Mouse (Mus musculus) liver, adult 10 weeks (tissue): ENCODE data around the gene Jph3. TPM values are rescaled to one million over a fixed set of nuclear protein-coding genes. Genes with fewer than 3 reads are reported as not detected.

Experiments used
- polyA plus RNA-seq: library from polyadenylated mRNA; stranded (reverse); fragments of 350-450 nt; fragmentation: Illumina TruSeq; extraction: RNeasy Lipid Tissue Mini Kit (QIAGEN cat#74804); gene quantifications from one replicate; pipeline ENCODE4 v1.2.3, GENCODE M21; 2014; ENCODE audit warnings: low read depth, low replicate concordance

Gene Jph3
- not detected for polyA plus RNA-seq

DNA sequence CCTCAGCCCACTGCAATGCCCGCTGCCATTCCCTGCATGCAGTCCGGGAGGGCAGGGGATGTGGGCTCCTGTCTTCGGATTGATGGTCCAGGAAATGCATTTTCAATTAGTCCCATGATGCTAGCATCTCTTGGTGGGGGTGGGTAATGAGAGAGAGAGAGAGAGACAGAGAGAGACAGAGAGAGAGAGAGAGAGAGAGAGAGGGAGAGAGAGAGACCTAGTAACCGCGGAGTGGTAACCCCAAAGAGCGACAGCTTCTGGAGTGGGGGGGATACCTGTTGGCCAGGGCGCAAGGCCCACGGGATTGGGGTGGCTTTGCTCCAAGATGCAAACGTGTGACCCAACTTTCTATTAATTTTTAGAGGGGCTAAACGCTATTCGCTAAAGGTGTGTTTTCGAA, at the start of gene Jph3:
TSS of gene Jph3 (plus strand) at position 301 of the 400 bp plus-strand sequence.

DNA sequence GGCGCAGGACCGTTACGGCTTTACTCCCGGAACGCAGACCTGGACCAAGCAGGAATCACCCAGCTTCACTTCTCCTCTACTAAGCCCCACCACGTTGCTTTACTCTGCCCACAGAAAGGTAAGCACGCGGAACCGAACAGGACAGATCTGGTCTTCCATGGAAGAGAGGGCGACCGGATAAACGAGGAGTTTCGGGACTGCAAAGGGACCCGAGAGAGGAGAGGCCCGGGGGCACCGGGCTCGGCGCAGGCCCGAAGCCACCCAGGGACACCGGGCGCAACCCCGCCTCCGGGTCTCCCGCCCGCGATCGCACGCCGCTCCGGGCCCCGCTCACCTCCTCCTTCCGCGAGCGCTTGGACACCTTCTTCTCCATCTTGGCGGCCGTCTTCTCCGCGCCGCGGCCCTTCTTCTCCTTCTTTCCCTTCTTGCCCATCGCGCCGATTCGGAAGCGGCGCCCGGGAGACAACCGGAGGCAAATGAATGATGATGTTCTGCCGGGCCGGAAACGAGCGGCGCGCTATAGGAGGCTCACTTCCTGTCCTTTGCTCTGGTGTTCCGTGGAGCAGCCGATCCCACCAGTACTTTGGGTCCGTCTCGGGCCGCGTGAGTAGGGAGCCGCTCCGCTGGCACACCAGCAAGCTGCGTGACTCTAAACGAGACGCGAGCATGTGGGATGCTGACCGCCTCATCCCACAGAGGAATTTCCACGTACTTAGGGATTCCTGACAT, 99.8 kb downstream of the Jph3 start, which contains the start of gene Klhdc4:
TSS of gene Klhdc4 (minus strand) at position 522 of the 729 bp plus-strand sequence.

Other genes starting within 250 kb of the Jph3 start
- gene 1700018B08Rik, start 185.3 kb upstream of the Jph3 start, polyA plus RNA-seq: not detected
- gene Fbxo31, start 150.8 kb upstream of the Jph3 start, polyA plus RNA-seq: 2.3 TPM
- gene Map1lc3b, start 139.3 kb upstream of the Jph3 start, polyA plus RNA-seq: 26.0 TPM
- 9.0 TPM for gene Zcchc14, start 76.7 kb upstream of the Jph3 start, polyA plus RNA-seq
- gene Klhdc4, start 99.9 kb downstream of the Jph3 start, polyA plus RNA-seq: 1.9 TPM
- 0.56 TPM for gene Slc7a5, start 178.1 kb downstream of the Jph3 start, polyA plus RNA-seq
- 8.0 TPM for gene Car5a, start 215.3 kb downstream of the Jph3 start, polyA plus RNA-seq
- gene Banp, start 220.1 kb downstream of the Jph3 start, polyA plus RNA-seq: 1.5 TPM